Mouse (Mus musculus) left cerebral cortex, adult 9 months (tissue): ENCODE measurements around the gene Slc2a8.
A peak's percentile ranks its signal among the peaks of the same experiment; 100 is the strongest.
"Not testable (repeated sequence)": the region's sequence is repeated elsewhere in the genome, so short reads cannot be mapped to it uniquely, and the experiment has no call there.

Experiments used
- DNase-seq, 2 experiments: peaks; one replicate each; pipeline ENCODE4 v3.0.0; 2022; ENCODE audit warnings: low spot score in 2 of 2

Slc2a8 gene

GRCm38 (mm10) chr2:32981725-32982271 lies at the start of gene Slc2a8:
Slc2a8 (minus strand) TSS chr2:32982083.
- DNase-seq: peak; percentile 87 to 95

GRCm38 (mm10) chr2:33025040-33025439 lies 43.2 kb upstream of the Slc2a8 start:
- no peak for DNase-seq

- DNase-seq: no peak
These were observed 42.7 kb upstream of the Slc2a8 start for GRCm38 (mm10) chr2:33024564-33024963.

GRCm38 (mm10) chr2:33022846-33023245 lies 41.0 kb upstream of the Slc2a8 start:
- no peak for DNase-seq

- DNase-seq: no peak
These were observed 36.1 kb upstream of the Slc2a8 start for GRCm38 (mm10) chr2:33018026-33018425.

- no peak for DNase-seq
These were observed 35.3 kb upstream of the Slc2a8 start for GRCm38 (mm10) chr2:33017191-33017590.

GRCm38 (mm10) chr2:33014877-33015276 lies 33.0 kb upstream of the Slc2a8 start:
- peak in 1 of 2 experiments; percentile 70 for DNase-seq

- not testable (repeated sequence) for DNase-seq
These were observed 27.2 kb upstream of the Slc2a8 start for GRCm38 (mm10) chr2:33009055-33009454.

GRCm38 (mm10) chr2:33005041-33005440 lies 23.2 kb upstream of the Slc2a8 start:
- DNase-seq: no peak

- DNase-seq: no peak
These were observed 20.3 kb upstream of the Slc2a8 start for GRCm38 (mm10) chr2:33002144-33002543.

GRCm38 (mm10) chr2:32999752-33000151 lies 17.9 kb upstream of the Slc2a8 start:
- no peak for DNase-seq

GRCm38 (mm10) chr2:32997792-32998191 lies 15.9 kb upstream of the Slc2a8 start:
- DNase-seq: no peak

- no peak for DNase-seq
These were observed 15.2 kb upstream of the Slc2a8 start for GRCm38 (mm10) chr2:32997081-32997480.

GRCm38 (mm10) chr2:32992130-32992529 lies 10.2 kb upstream of the Slc2a8 start:
- DNase-seq: no peak

GRCm38 (mm10) chr2:32990167-32990832 lies 8.4 kb upstream of the Slc2a8 start:
- no peak for DNase-seq

- DNase-seq: no peak
These were observed 7.5 kb upstream of the Slc2a8 start for GRCm38 (mm10) chr2:32989376-32989775.

GRCm38 (mm10) chr2:32985844-32986243 lies 4.0 kb upstream of the Slc2a8 start:
- DNase-seq: no peak

- no peak for DNase-seq
These were observed 1.7 kb upstream of the Slc2a8 start for GRCm38 (mm10) chr2:32983617-32984016.

GRCm38 (mm10) chr2:32982700-32983099 lies 817 bp upstream of the Slc2a8 start:
- DNase-seq: no peak

- DNase-seq: no peak
These were observed 602 bp downstream of the Slc2a8 start for GRCm38 (mm10) chr2:32981281-32981680.

- no peak for DNase-seq
These were observed 2.2 kb downstream of the Slc2a8 start for GRCm38 (mm10) chr2:32979675-32980074.

- no peak for DNase-seq
These were observed 3.2 kb downstream of the Slc2a8 start for GRCm38 (mm10) chr2:32978675-32979074.

- DNase-seq: no peak
These were observed 4.8 kb downstream of the Slc2a8 start for GRCm38 (mm10) chr2:32977114-32977513.

- DNase-seq: no peak
These were observed 7.7 kb downstream of the Slc2a8 start for GRCm38 (mm10) chr2:32974216-32974615.
